Mouse (Mus musculus): Measurements from ENCODE around the gene Cacybp.

- TF ChIP-seq CTCF (IDR thresholded peaks at IDR 0.05; ENCODE audit: low read depth) (no peak), EP300 (IDR thresholded peaks at IDR 0.05; ENCODE audit: low read depth) (no peak; the same call in 1 of the 2 replicates)
Measured at GRCm38 (mm10) chr1:160212123-160212691, 468 bp downstream of the Cacybp start.

Data from heart, postnatal 0 days (tissue).